Mouse (Mus musculus): ENCODE data around the gene Fxyd4. TPM values are rescaled to one million over a fixed set of nuclear protein-coding genes. Genes with fewer than 3 reads are reported as not detected.

Gene Fxyd4
- polyA plus RNA-seq, 1 experiment from 2014 or later = 2.0 TPM

Small RNA genes within 50 kb of the gene (microRNA-seq; reads per million reads assigned to microRNA genes)
- not detected for gene Gm25535

Other genes starting within 250 kb of the Fxyd4 start
- gene Zfp637, start 96.5 kb downstream of the Fxyd4 start, polyA plus RNA-seq (2015; fragmentation: Nextera tagmentation; extraction: Ambion mirVana) = 76.2 and 85.9 TPM in 2 replicates
- 3.7 and 5.4 TPM in 2 replicates for gene Zfp239, start 75.6 kb downstream of the Fxyd4 start, polyA plus RNA-seq (2015; fragmentation: Nextera tagmentation; extraction: Ambion mirVana)
- gene Hnrnpf, start 37.4 kb downstream of the Fxyd4 start, polyA plus RNA-seq (2015; fragmentation: Nextera tagmentation; extraction: Ambion mirVana) = 751 and 822 TPM in 2 replicates
- 0.21 and 0.37 TPM in 2 replicates for gene Rasgef1a, start 73.7 kb upstream of the Fxyd4 start, polyA plus RNA-seq (2015; fragmentation: Nextera tagmentation; extraction: Ambion mirVana)
- gene Csgalnact2, start 201.4 kb upstream of the Fxyd4 start, polyA plus RNA-seq (2015; fragmentation: Nextera tagmentation; extraction: Ambion mirVana) = 8.6 and 9.3 TPM in 2 replicates

All from intestine, embryonic 16.5 days (tissue).